Mouse (Mus musculus) embryonic facial prominence, embryonic 12.5 days (tissue): Measurements from ENCODE around the gene Lad1. TPM values are rescaled to one million over a fixed set of nuclear protein-coding genes. Genes with fewer than 3 reads are reported as not detected.

Source experiments
- ATAC-seq: fragments of 200-750 bp; cut with Nextera tagmentation; 2 replicates; pipeline ENCODE4 v1.8.0; 2017; ENCODE audit not compliant: insufficient number of reproducible peaks, insufficient read depth, low FRiP score, low TSS enrichment
- H3K27ac ChIP-seq: fragments of 300-500 bp; sonication (generic); 2 replicates; pipeline ENCODE4 v1.5.1; 2016; ENCODE audit warnings: mild to moderate bottlenecking
- H3K27me3 ChIP-seq: fragments of 300-500 bp; sonication (generic); 2 replicates; pipeline ENCODE4 v1.6.1; 2016; ENCODE audit warnings: mild to moderate bottlenecking, moderate library complexity
- H3K36me3 ChIP-seq: fragments of 300-500 bp; sonication (generic); 2 replicates; pipeline ENCODE4 v1.6.1; 2016; ENCODE audit warnings: mild to moderate bottlenecking
- H3K4me1 ChIP-seq: fragments of 300-500 bp; sonication (generic); 2 replicates; pipeline ENCODE4 v1.6.1; 2016
- H3K4me2 ChIP-seq: fragments of 300-500 bp; sonication (generic); replicated peaks from 2 replicates; pipeline ENCODE4 v1.6.1; 2016; ENCODE audit warnings: mild to moderate bottlenecking, moderate library complexity
- H3K4me3 ChIP-seq: fragments of 300-500 bp; sonication (generic); 2 replicates; pipeline ENCODE4 v1.5.1; 2016; ENCODE audit warnings: mild to moderate bottlenecking
- H3K9ac ChIP-seq: fragments of 300-500 bp; sonication (generic); 2 replicates; pipeline ENCODE4 v1.6.1; 2016; ENCODE audit warnings: mild to moderate bottlenecking, moderate library complexity
- H3K9me3 ChIP-seq: fragments of 300-500 bp; sonication (generic); 2 replicates; pipeline ENCODE4 v1.6.1; 2016; ENCODE audit warnings: mild to moderate bottlenecking, moderate library complexity
- WGBS: fragments of 180-500 bp; shearing (Covaris S2); methylation state at CpG from one replicate; pipeline ENCODE4 v1.1.7; 2016; 5-methylcytosine and 5-hydroxymethylcytosine counted together
- polyA plus RNA-seq: library from polyadenylated mRNA; unstranded; fragments of >200 nt; fragmentation: Nextera tagmentation; extraction: Ambion mirVana; gene quantifications from 2 replicates; pipeline ENCODE4 v1.2.1, GENCODE M21; 2016

Lad1 gene
- polyA plus RNA-seq, 1 experiment from 2014 or later: 6.6 TPM

- Histone ChIP-seq H3K36me3 (no peaks in the 10 kb centered on the region), H3K4me3 (no peak overlapping the region), H3K9ac (no peak overlapping the region), H3K4me2 (no peak overlapping the region), H3K27ac (no peak overlapping the region), H3K4me1 (peaks cover 13% of the 10 kb centered on the region), H3K27me3 (0 out of 2 replicates have a peak, but pooled peaks cover 3% of the 10 kb centered on the region), H3K9me3 (no peaks in the 10 kb centered on the region)
- 81% methylated on average over 17 of the region's 17 CpGs for WGBS
- ATAC-seq: no peak
These were observed 29.4 kb downstream of the Lad1 start for GRCm38 (mm10) chr1:135847611-135848351.

- Histone ChIP-seq H3K4me3 (no peak overlapping the region), H3K27ac (no peak overlapping the region), H3K36me3 (no peaks in the 10 kb centered on the region), H3K4me2 (no peak overlapping the region), H3K9me3 (no peaks in the 10 kb centered on the region), H3K9ac (no peak overlapping the region), H3K27me3 (0 out of 2 replicates have a peak, but pooled peaks cover 3% of the 10 kb centered on the region), H3K4me1 (peaks cover 13% of the 10 kb centered on the region)
- 66% methylated on average over 12 of the region's 12 CpGs for WGBS
- no peak for ATAC-seq
These were observed 32.5 kb downstream of the Lad1 start for GRCm38 (mm10) chr1:135850722-135851512.

GRCm38 (mm10) chr1:135852044-135852756 lies 33.8 kb downstream of the Lad1 start:
- Histone ChIP-seq H3K27ac (no peak overlapping the region), H3K27me3 (0 out of 2 replicates have a peak, but pooled peaks cover 3% of the 10 kb centered on the region), H3K9me3 (no peaks in the 10 kb centered on the region), H3K4me3 (no peak overlapping the region), H3K4me1 (peaks cover 13% of the 10 kb centered on the region), H3K4me2 (no peak overlapping the region), H3K36me3 (no peaks in the 10 kb centered on the region), H3K9ac (no peak overlapping the region)
- no peak for ATAC-seq
- 45% methylated on average over 13 of the region's 13 CpGs for WGBS

GRCm38 (mm10) chr1:135853200-135853599 lies 34.8 kb downstream of the Lad1 start:
- Histone ChIP-seq H3K27ac (no peak overlapping the region), H3K9me3 (no peaks in the 10 kb centered on the region), H3K9ac (no peak overlapping the region), H3K36me3 (no peaks in the 10 kb centered on the region), H3K27me3 (0 out of 2 replicates have a peak, but pooled peaks cover 3% of the 10 kb centered on the region), H3K4me1 (peaks cover 13% of the 10 kb centered on the region), H3K4me3 (no peak overlapping the region), H3K4me2 (no peak overlapping the region)
- ATAC-seq: no peak
- 79% methylated on average over 4 of the region's 4 CpGs for WGBS

GRCm38 (mm10) chr1:135854591-135855343 lies 36.4 kb downstream of the Lad1 start:
- no peak overlapping the region for H3K4me3 ChIP-seq
- H3K9ac ChIP-seq: no peak overlapping the region
- no peaks in the 10 kb centered on the region for H3K36me3 ChIP-seq
- 85% methylated on average over 6 of the region's 6 CpGs for WGBS
- H3K4me1 ChIP-seq: peaks cover 13% of the 10 kb centered on the region
- no peaks in the 10 kb centered on the region for H3K9me3 ChIP-seq
- no peak overlapping the region for H3K4me2 ChIP-seq
- H3K27me3 ChIP-seq: 0 out of 2 replicates have a peak, but pooled peaks cover 3% of the 10 kb centered on the region
- ATAC-seq: no peak
- no peak overlapping the region for H3K27ac ChIP-seq

- no peak overlapping the region for H3K4me2 ChIP-seq
- no peak overlapping the region for H3K27ac ChIP-seq
- H3K4me1 ChIP-seq: peaks cover 13% of the 10 kb centered on the region
- 84% methylated on average over 1 of the region's 1 CpGs for WGBS
- ATAC-seq: no peak
- 0 out of 2 replicates have a peak, but pooled peaks cover 3% of the 10 kb centered on the region for H3K27me3 ChIP-seq
- no peak overlapping the region for H3K9ac ChIP-seq
- H3K4me3 ChIP-seq: no peak overlapping the region
- no peaks in the 10 kb centered on the region for H3K36me3 ChIP-seq
- no peaks in the 10 kb centered on the region for H3K9me3 ChIP-seq
These were observed 36.9 kb downstream of the Lad1 start for GRCm38 (mm10) chr1:135855344-135855687.

- 65% methylated on average over 4 of the region's 4 CpGs for WGBS
- H3K4me3 ChIP-seq: no peak overlapping the region
- H3K4me1 ChIP-seq: peaks cover 13% of the 10 kb centered on the region
- no peaks in the 10 kb centered on the region for H3K36me3 ChIP-seq
- 0 out of 2 replicates have a peak, but pooled peaks cover 3% of the 10 kb centered on the region for H3K27me3 ChIP-seq
- no peak for ATAC-seq
- no peak overlapping the region for H3K9ac ChIP-seq
- H3K9me3 ChIP-seq: no peaks in the 10 kb centered on the region
- H3K4me2 ChIP-seq: no peak overlapping the region
- no peak overlapping the region for H3K27ac ChIP-seq
These were observed 37.7 kb downstream of the Lad1 start for GRCm38 (mm10) chr1:135856070-135856469.

GRCm38 (mm10) chr1:135857137-135857775 lies 38.9 kb downstream of the Lad1 start:
- no peak for ATAC-seq
- Histone ChIP-seq H3K9ac (no peak overlapping the region), H3K4me2 (no peak overlapping the region), H3K27me3 (no peaks in the 10 kb centered on the region), H3K27ac (no peak overlapping the region), H3K9me3 (no peaks in the 10 kb centered on the region), H3K4me1 (peaks cover 4% of the 10 kb centered on the region), H3K36me3 (no peaks in the 10 kb centered on the region), H3K4me3 (no peak overlapping the region)
- WGBS: 55% methylated on average over 11 of the region's 11 CpGs

- H3K27me3 ChIP-seq: no peaks in the 10 kb centered on the region
- no peak for ATAC-seq
- no peak overlapping the region for H3K27ac ChIP-seq
- no peaks in the 10 kb centered on the region for H3K9me3 ChIP-seq
- no peak overlapping the region for H3K9ac ChIP-seq
- no peak overlapping the region for H3K4me3 ChIP-seq
- no peaks in the 10 kb centered on the region for H3K36me3 ChIP-seq
- no peak overlapping the region for H3K4me2 ChIP-seq
- 88% methylated on average over 7 of the region's 7 CpGs for WGBS
- no peaks in the 10 kb centered on the region for H3K4me1 ChIP-seq
These were observed 40.1 kb downstream of the Lad1 start for GRCm38 (mm10) chr1:135858533-135858932.

- H3K27ac ChIP-seq: no peak overlapping the region
- no peak overlapping the region for H3K9ac ChIP-seq
- no peaks in the 10 kb centered on the region for H3K27me3 ChIP-seq
- no peaks in the 10 kb centered on the region for H3K4me1 ChIP-seq
- no peak overlapping the region for H3K4me3 ChIP-seq
- H3K9me3 ChIP-seq: no peaks in the 10 kb centered on the region
- no peaks in the 10 kb centered on the region for H3K36me3 ChIP-seq
- ATAC-seq: no peak
- H3K4me2 ChIP-seq: no peak overlapping the region
- 80% methylated on average over 5 of the region's 5 CpGs for WGBS
These were observed 42.7 kb downstream of the Lad1 start for GRCm38 (mm10) chr1:135861091-135861490.
